Mouse (Mus musculus): Measurements from ENCODE around the gene Ndufv3.

DNA sequence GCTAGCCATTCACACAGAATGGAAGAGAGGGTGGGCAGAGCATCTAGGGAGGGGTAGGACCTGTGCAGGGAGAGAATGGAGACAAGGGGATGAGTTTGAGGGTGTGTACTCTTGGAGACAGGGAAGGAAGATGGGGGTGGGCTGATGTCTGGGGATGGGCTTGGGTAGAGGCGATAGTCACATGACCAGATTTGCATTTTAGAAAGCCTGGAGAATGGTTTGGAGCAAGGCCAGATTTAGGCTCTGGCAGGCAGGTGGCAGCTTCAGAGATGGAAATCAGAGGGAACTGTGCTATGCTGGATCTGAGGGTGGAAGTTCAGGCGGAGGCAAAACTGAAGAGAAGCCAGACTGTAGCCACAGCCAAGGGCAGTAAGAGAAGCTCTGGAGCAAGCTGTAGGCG is 60.4 kb downstream of the Ndufv3 start:
- TF ChIP-seq POLR2A (IDR thresholded peaks at IDR 0.05; ENCODE audit: borderline replicate concordance, extremely low read depth, insufficient read depth, insufficient read length, poor library complexity, severe bottlenecking) (no peak), CTCF (IDR thresholded peaks at IDR 0.05; ENCODE audit: borderline replicate concordance, extremely low read depth, insufficient read depth, insufficient read length) (no peak)
